27 mouse cellular contexts compared by ENCODE assay signal in the genomic region with DNA sequence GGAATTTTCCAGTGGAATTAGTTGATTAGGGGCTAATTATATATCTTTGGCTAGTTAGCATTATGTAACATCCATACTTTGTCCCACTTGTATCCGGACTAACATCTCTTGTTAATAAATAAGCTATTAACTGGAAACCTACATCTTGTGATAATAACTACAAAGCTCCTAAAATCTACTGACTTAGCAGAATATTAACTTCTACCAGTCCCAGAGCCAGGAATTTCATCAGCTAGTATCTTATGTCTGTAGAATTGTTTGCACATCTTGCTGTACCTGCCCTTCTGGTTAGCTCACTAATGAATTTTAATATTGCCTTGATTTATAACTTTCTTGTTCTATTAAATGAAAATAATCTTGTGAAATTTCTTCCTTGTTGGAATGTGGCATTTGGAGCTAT. TPM values are rescaled to one million over a fixed set of nuclear protein-coding genes. Genes with fewer than 3 reads are reported as not detected.
DNase-seq lines count a peak whose midpoint lies in the region; ATAC-seq and TF ChIP-seq lines count a peak whose summit lies in the region.
"Had no signal": no experiment of that assay in that cellular context is flagged by ENCODE, and none has a peak within 500 bp of the region (broad histone marks: within the 10 kb centered on the region; RNA-seq: fewer than 3 reads in every experiment).

No protein-coding gene starts in this region.

- no peaks in the 10 kb centered on the region for H3K9me3 ChIP-seq in intestine, embryonic 16.5 days (ENCODE audit: control insufficient read depth, low read length)
- H3K9me3 ChIP-seq in intestine, embryonic 15.5 days: no peaks in the 10 kb centered on the region
- H3K9me3 ChIP-seq in liver, embryonic 16.5 days (replicated peaks; ENCODE audit: control insufficient read depth, low read length): no peaks in the 10 kb centered on the region
- H3K9me3 ChIP-seq in liver, embryonic 12.5 days (replicated peaks): no peaks in the 10 kb centered on the region
- H3K9me3 ChIP-seq: G1E had no signal

- no peaks in the 10 kb centered on the region; the same call in 1 of the 2 replicates for H3K4me1 ChIP-seq in intestine, embryonic 16.5 days (ENCODE audit: control insufficient read depth, insufficient read depth, low read length)
- H3K4me1 ChIP-seq in intestine, embryonic 15.5 days (replicated peaks): no peaks in the 10 kb centered on the region
- no peaks in the 10 kb centered on the region for H3K4me1 ChIP-seq in kidney, adult 2 months (ENCODE audit: control insufficient read depth, insufficient read depth, low read length)
- H3K4me1 ChIP-seq in liver, adult 2 months (ENCODE audit: control insufficient read depth, insufficient read depth, low read length): peaks cover 22% of the 10 kb centered on the region
- no peaks in the 10 kb centered on the region for H3K4me1 ChIP-seq in liver, embryonic 16.5 days (ENCODE audit: control insufficient read depth, low read depth, low read length)
- no peaks in the 10 kb centered on the region for H3K4me1 ChIP-seq in liver, embryonic 12.5 days

- no peak overlapping the region for H3K4me2 ChIP-seq in intestine, embryonic 16.5 days (ENCODE audit: low read depth, low read length)
- H3K4me2 ChIP-seq in intestine, embryonic 15.5 days (replicated peaks): no peak overlapping the region
- H3K4me2 ChIP-seq in liver, embryonic 16.5 days (ENCODE audit: low read depth, low read length): no peak overlapping the region
- H3K4me2 ChIP-seq in liver, embryonic 12.5 days: no peak overlapping the region

- no peak overlapping the region for H3K4me3 ChIP-seq in intestine, embryonic 16.5 days (ENCODE audit: low read length)
- no peak overlapping the region for H3K4me3 ChIP-seq in intestine, embryonic 15.5 days (replicated peaks)
- no peak overlapping the region for H3K4me3 ChIP-seq in kidney, adult 2 months (ENCODE audit: insufficient read depth, low read depth, low read length)
- no peak overlapping the region for H3K4me3 ChIP-seq in liver, adult 2 months (ENCODE audit: insufficient read depth, low read depth, low read length)
- H3K4me3 ChIP-seq in liver, embryonic 16.5 days (ENCODE audit: low read depth, low read length): no peak overlapping the region
- no peak overlapping the region for H3K4me3 ChIP-seq in liver, embryonic 12.5 days

- DNase-seq in kidney, adult 2 months: peak; percentile 13
- DNase-seq in kidney, postnatal 14 days: no peak
- peak; percentile 84 for DNase-seq in liver, adult 2 months (ENCODE audit: extremely low read depth, low read depth, low spot score)
- no peak for DNase-seq in liver
- DNase-seq: adrenal gland, adult 2 months; adrenal gland, adult 8-10 months; adrenal gland, postnatal 10 days; adrenal gland, postnatal 14 days; adrenal gland, postnatal 25 days; adrenal gland, postnatal 36 days; B cell, adult 2 months; cerebellum, adult 11 months; cerebellum, adult 11-12 months had no signal

- 50% methylated on average over 1 of the region's 1 CpGs for WGBS in intestine, embryonic 16.5 days
- 56% methylated on average over 1 of the region's 1 CpGs for WGBS in intestine, embryonic 15.5 days
- 29% methylated on average over 1 of the region's 1 CpGs for WGBS in kidney, adult 2 months
- 29% methylated on average over 1 of the region's 1 CpGs for WGBS in liver, adult 2 months
- 47% methylated on average over 1 of the region's 1 CpGs for WGBS in liver, embryonic 16.5 days (ENCODE audit: insufficient replicate concordance)
- WGBS in liver, embryonic 12.5 days (ENCODE audit: insufficient replicate concordance): 58% methylated on average over 1 of the region's 1 CpGs

- no peak for TF ChIP-seq CTCF in kidney, adult 2 months (conservative IDR thresholded peaks at IDR 0.05; ENCODE audit: insufficient read depth, insufficient read length, low read depth, low read length)
- no peak for TF ChIP-seq CTCF in liver, adult 2 months (IDR thresholded peaks at IDR 0.05; ENCODE audit: low read depth, low read length)

- no peaks in the 10 kb centered on the region for H3K27me3 ChIP-seq in intestine, embryonic 16.5 days (replicated peaks; ENCODE audit: control insufficient read depth, insufficient read depth, low read length)
- H3K27me3 ChIP-seq in intestine, embryonic 15.5 days (replicated peaks): no peaks in the 10 kb centered on the region
- no peaks in the 10 kb centered on the region for H3K27me3 ChIP-seq in kidney, adult 2 months (replicated peaks; ENCODE audit: control insufficient read depth, insufficient read depth, low read length)
- no peaks in the 10 kb centered on the region for H3K27me3 ChIP-seq in liver, adult 2 months (ENCODE audit: control insufficient read depth, insufficient read depth, low read length)
- no peaks in the 10 kb centered on the region for H3K27me3 ChIP-seq in liver, embryonic 16.5 days (ENCODE audit: control insufficient read depth, insufficient read depth, low read depth, low read length)
- no peaks in the 10 kb centered on the region for H3K27me3 ChIP-seq in liver, embryonic 12.5 days (replicated peaks)
- H3K27me3 ChIP-seq: CH12.LX had no signal

- TF ChIP-seq POLR2A in kidney, adult 2 months (IDR thresholded peaks at IDR 0.05; ENCODE audit: low read depth, low read length): no peak
- TF ChIP-seq POLR2A in liver, adult 2 months (IDR thresholded peaks at IDR 0.05; ENCODE audit: extremely low read depth, insufficient read depth, low read length): no peak

- H3K27ac ChIP-seq in intestine, embryonic 16.5 days (ENCODE audit: low read length): no peak overlapping the region
- no peak overlapping the region for H3K27ac ChIP-seq in intestine, embryonic 15.5 days
- no peak overlapping the region for H3K27ac ChIP-seq in kidney, adult 2 months (ENCODE audit: insufficient read depth, low read depth, low read length)
- peak overlapping the region; percentile 70 for H3K27ac ChIP-seq in liver, adult 2 months (replicated peaks; ENCODE audit: insufficient read depth, low read depth, low read length)
- no peak overlapping the region for H3K27ac ChIP-seq in liver, embryonic 16.5 days (ENCODE audit: low read length)
- H3K27ac ChIP-seq in liver, embryonic 12.5 days: no peak overlapping the region

- H3K36me3 ChIP-seq in intestine, embryonic 16.5 days (ENCODE audit: control insufficient read depth, insufficient read depth, low read length): no peaks in the 10 kb centered on the region
- H3K36me3 ChIP-seq in intestine, embryonic 15.5 days: no peaks in the 10 kb centered on the region
- no peaks in the 10 kb centered on the region for H3K36me3 ChIP-seq in kidney, adult 2 months (ENCODE audit: control insufficient read depth, insufficient read depth, low read length)
- H3K36me3 ChIP-seq in liver, adult 2 months (ENCODE audit: control insufficient read depth, insufficient read depth, low read length): peaks cover 23% of the 10 kb centered on the region
- no peaks in the 10 kb centered on the region for H3K36me3 ChIP-seq in liver, embryonic 16.5 days (ENCODE audit: control insufficient read depth, insufficient read depth)
- H3K36me3 ChIP-seq in liver, embryonic 12.5 days: no peaks in the 10 kb centered on the region
- H3K36me3 ChIP-seq: G1E had no signal

- peak; percentile 63 for ATAC-seq in intestine, embryonic 16.5 days
- no peak for ATAC-seq in intestine, embryonic 15.5 days
- ATAC-seq in liver, embryonic 16.5 days (ENCODE audit: low read depth): peak; percentile 63
- ATAC-seq in liver, embryonic 12.5 days: no peak
- ATAC-seq: activated CD4-positive, CD25-positive, alpha-beta regulatory T cell, adult 4 months; CD4-positive, CD25-positive, alpha-beta regulatory T cell, adult 4 months; Patski had no signal

- peaks cover 3% of the 10 kb centered on the region; the same call in 1 of the 2 replicates for H3K79me2 ChIP-seq in liver, adult 2 months (ENCODE audit: control insufficient read depth, insufficient read depth, low read length)

- H3K9ac ChIP-seq in intestine, embryonic 16.5 days (ENCODE audit: low read depth, low read length): no peak overlapping the region
- no peak overlapping the region for H3K9ac ChIP-seq in intestine, embryonic 15.5 days
- no peak overlapping the region for H3K9ac ChIP-seq in liver, adult 2 months (ENCODE audit: low read depth, low read length)
- no peak overlapping the region for H3K9ac ChIP-seq in liver, embryonic 16.5 days (ENCODE audit: low read depth, low read length)
- no peak overlapping the region for H3K9ac ChIP-seq in liver, embryonic 12.5 days

RNA-seq across cellular contexts. Expression of a gene that starts 5.1 kb away (rescaled TPM):
- polyA plus RNA-seq in intestine, embryonic 16.5 days (2015; fragmentation: Nextera tagmentation; extraction: Ambion mirVana): not detected in 2 replicates
- polyA plus RNA-seq in intestine, embryonic 15.5 days (2015; fragmentation: Nextera tagmentation; extraction: Ambion mirVana): not detected in 2 replicates
- 0.19 and 0.26 TPM in 2 replicates for polyA plus RNA-seq in kidney, adult 2 months (2012; rRNA removed)
- 2.6 and 20.0 TPM in 2 replicates for total RNA-seq in liver, adult 2 months (2014; rRNA removed)
- 2.4 and 24.1 TPM in 2 replicates for polyA plus RNA-seq in liver, adult 2 months (2012; rRNA removed)
- 0.09 TPM in 1 of 2 replicates, not detected in the other for polyA plus RNA-seq in liver, embryonic 16.5 days (2015; fragmentation: Nextera tagmentation; extraction: Ambion mirVana)
- polyA plus RNA-seq in liver, embryonic 12.5 days (2016; fragmentation: Nextera tagmentation; extraction: Ambion mirVana): 0.07 TPM in 1 of 2 replicates, not detected in the other
- total RNA-seq: adrenal gland, adult 18-20 months; adrenal gland, adult 2 months; adrenal gland, adult 8-10 months; adrenal gland, postnatal 25 days; adrenal gland, postnatal 36 days; CH12.LX; ES-E14; MEL had no signal
- polyA plus RNA-seq: activated CD4-positive, CD25-positive, alpha-beta regulatory T cell, adult 4 months; adrenal gland, adult 2 months; brain, embryonic 14.5 days; C2C12; CD4-positive, CD25-positive, alpha-beta regulatory T cell, adult 4 months; G1E; Patski had no signal

RNA-seq across cellular contexts. Expression of a gene that starts 46.5 kb away (rescaled TPM):
- not detected in 2 replicates for polyA plus RNA-seq in intestine, embryonic 16.5 days (2015; fragmentation: Nextera tagmentation; extraction: Ambion mirVana)
- not detected in 2 replicates for polyA plus RNA-seq in intestine, embryonic 15.5 days (2015; fragmentation: Nextera tagmentation; extraction: Ambion mirVana)
- polyA plus RNA-seq in kidney, adult 2 months (2012; rRNA removed): 795 and 1,015 TPM in 2 replicates
- 0.13 and 0.37 TPM in 2 replicates for total RNA-seq in liver, adult 2 months (2014; rRNA removed)
- not detected in 2 replicates for polyA plus RNA-seq in liver, adult 2 months (2012; rRNA removed)
- polyA plus RNA-seq in liver, embryonic 16.5 days (2015; fragmentation: Nextera tagmentation; extraction: Ambion mirVana): 0.12 TPM in 1 of 2 replicates, not detected in the other
- polyA plus RNA-seq in liver, embryonic 12.5 days (2016; fragmentation: Nextera tagmentation; extraction: Ambion mirVana): 0.08 TPM in 2 replicates
- total RNA-seq: adrenal gland, adult 18-20 months; adrenal gland, adult 2 months; adrenal gland, adult 8-10 months; adrenal gland, postnatal 25 days; adrenal gland, postnatal 36 days; CH12.LX; ES-E14; MEL had no signal
- polyA plus RNA-seq: activated CD4-positive, CD25-positive, alpha-beta regulatory T cell, adult 4 months; adrenal gland, adult 2 months; brain, embryonic 14.5 days; C2C12; CD4-positive, CD25-positive, alpha-beta regulatory T cell, adult 4 months; G1E had no signal

Comparison
In these comparisons a context has a peak if more than half of its experiments do, and no peak if none do; other contexts are left out.
1. ATAC-seq: peak in intestine, embryonic 16.5 days (single experiment) and liver, embryonic 16.5 days (single experiment); none in intestine, embryonic 15.5 days (single experiment) and liver, embryonic 12.5 days (single experiment).
2. DNase-seq: peak in kidney, adult 2 months (single experiment) and liver, adult 2 months (single experiment); none in kidney, postnatal 14 days (single experiment) and liver (single experiment).
3. RNA of a gene that starts 46.5 kb away (polyA plus RNA-seq): 795 to 1,015 TPM in kidney, adult 2 months; 0.08 TPM in liver, embryonic 12.5 days, not detected in intestine, embryonic 15.5 days, 0.12 TPM in liver, embryonic 16.5 days, not detected in intestine, embryonic 16.5 days and not detected in liver, adult 2 months; every median in the first group is over 100 times any median in the second.